Mouse (Mus musculus): ENCODE measurements around the gene Olfr92.

The Olfr92 gene

GRCm38 (mm10) chr17:37062101-37062641, 57.7 kb downstream of the Olfr92 start:
- no peak for DNase-seq (ENCODE audit: low read depth)

GRCm38 (mm10) chr17:37061435-37061834, 58.5 kb downstream of the Olfr92 start:
- no peak for DNase-seq (ENCODE audit: low read depth)
